Mouse (Mus musculus): ENCODE measurements at regions not wholly inside any gene's neighbourhood (a gene's known extent, or its start where the extent isn't known, plus 50 kb on each side); places are given as distances from the start of the nearest gene placed in this dataset.

DNA sequence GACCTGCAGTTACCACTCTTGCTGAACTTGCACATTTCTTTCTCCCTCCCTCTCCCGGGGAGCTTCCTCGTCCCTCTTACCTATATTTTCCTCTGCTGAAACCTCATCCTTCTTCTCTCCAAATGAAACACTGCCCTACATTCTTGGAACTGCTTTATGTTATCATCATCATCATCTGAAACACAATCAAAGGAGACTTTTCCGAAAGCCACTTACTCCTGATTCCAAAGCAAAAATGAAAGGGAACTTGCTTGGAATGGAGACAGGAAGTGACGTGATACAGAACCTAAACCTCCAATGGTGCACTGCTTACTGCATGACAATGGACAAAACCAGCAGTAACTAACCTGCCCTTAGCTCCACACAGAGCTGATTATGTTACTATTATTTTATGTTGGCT, 287.2 kb upstream of the Btbd3 start:
- no peak for DNase-seq

DNA sequence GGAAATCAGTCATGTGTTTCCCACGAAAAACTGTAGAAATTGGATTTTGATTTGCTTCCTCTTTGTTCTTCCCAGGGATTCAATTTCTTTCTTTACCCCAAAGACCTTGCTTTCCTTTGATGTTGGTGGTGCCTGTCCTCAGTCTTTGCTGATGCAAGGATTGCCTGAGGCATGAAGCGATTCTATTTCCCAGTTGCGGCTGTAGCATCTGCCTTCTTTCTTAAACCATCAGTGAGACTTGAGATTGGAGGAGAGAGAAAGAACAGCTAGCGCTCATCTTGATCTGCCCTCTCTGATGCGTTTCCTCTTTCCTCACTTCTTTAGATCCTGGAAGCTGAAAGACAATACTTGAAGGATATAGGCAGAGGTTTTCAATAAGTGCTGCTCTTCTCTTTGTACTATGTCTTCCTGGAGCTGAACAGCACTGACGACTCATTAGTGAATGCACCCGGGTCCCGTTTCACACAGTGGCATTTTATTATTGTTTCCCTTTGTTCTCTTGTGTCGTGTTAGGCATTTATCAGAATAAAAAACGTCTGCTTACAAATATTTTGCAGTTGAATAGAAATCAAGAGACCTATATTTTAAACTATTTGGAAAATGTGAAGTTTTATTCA, 289.8 kb upstream of the Btbd3 start:
- DNase-seq: no peak

DNA sequence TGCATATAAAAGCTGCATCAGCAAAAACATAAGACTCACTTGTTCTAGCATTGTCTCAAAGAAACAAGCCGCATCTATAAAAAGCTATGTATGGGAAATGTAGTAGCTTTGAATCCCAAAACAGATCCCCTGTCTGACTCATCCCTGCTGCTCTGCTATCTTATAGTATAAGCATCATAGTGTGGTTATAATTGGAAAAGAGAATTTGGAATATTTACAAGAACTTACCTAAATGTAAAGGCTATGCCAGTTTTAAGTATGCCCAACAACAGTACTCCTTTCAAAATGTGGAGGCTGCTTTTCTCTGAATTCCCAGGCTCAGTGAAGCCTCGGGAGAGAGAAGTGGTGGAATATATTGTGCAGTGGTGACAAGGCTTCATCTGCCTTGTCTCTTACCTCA, 301.5 kb upstream of the Btbd3 start:
- DNase-seq: peak; percentile 49

DNA sequence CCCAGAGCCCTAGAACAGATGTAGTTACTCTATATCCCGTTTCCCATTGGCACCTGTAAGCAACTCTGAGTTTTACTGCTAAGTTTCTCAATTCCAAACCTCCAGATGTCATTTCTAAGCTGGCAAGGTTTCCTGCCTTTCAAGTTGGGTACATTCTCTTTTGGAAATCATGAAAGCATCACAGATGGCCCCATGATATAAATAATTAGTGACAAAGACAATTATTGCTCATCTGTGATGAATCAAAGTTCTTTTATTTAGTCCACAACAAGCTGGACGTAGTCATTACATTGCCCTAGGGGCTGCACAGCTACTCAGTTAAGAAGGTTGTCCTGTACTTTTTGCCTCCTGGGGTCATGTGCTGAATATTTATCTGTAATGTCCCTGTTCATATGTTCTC, 303.2 kb upstream of the Btbd3 start:
- no peak for DNase-seq

- DNase-seq: no peak
These were observed 304.4 kb upstream of the Btbd3 start for GRCm38 (mm10) chr2:137951942-137952341.

DNA sequence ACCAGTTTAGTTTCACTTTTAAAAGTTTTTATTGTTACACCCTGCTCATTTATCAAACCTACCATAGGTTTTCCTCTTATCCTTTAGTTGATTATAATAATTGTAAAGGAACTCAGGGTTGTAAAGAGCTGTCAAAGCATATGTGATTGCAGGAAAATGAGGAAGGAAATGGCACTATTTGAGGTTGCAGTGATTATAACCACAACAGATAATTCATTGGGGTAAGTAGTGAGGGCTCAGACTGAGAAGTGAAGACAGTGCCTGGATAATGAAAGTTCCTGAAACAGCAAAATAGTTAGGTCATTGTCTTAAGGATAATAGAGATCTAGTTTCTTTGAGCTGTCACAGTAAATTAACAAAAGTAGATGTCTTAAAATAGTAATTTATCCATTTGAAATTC, 305.4 kb upstream of the Btbd3 start:
- no peak for DNase-seq

- DNase-seq: peak; percentile 80
These were observed 313.6 kb upstream of the Btbd3 start for GRCm38 (mm10) chr2:137942753-137943152.

- DNase-seq: no peak
These were observed 316.8 kb upstream of the Btbd3 start for GRCm38 (mm10) chr2:137939591-137939990.

- no peak for DNase-seq
These were observed 317.4 kb upstream of the Btbd3 start for GRCm38 (mm10) chr2:137938831-137939480.

- DNase-seq: no peak
These were observed 319.8 kb upstream of the Btbd3 start for GRCm38 (mm10) chr2:137936613-137937012.

DNA sequence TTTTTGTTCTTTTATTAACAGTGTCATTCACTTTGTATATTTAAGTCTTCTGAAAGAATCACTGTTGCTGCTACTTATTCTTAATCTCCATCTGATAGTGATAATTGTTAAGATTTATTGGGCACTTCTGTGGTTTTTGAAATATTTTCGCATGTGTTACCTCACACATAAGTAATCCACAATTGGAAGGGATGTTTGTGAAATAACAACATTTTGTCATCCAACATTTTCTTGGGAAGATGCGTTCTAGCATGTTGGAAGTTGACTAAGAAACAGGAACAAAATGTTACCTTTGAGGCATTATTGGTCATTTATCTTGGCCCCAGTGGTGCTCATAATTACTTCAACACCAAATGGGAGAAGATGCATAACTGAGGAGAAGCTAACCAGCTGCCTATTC, 323.4 kb upstream of the Btbd3 start:
- DNase-seq: no peak

GRCm38 (mm10) chr2:137932488-137932887, 323.9 kb upstream of the Btbd3 start:
- no peak for DNase-seq

DNA sequence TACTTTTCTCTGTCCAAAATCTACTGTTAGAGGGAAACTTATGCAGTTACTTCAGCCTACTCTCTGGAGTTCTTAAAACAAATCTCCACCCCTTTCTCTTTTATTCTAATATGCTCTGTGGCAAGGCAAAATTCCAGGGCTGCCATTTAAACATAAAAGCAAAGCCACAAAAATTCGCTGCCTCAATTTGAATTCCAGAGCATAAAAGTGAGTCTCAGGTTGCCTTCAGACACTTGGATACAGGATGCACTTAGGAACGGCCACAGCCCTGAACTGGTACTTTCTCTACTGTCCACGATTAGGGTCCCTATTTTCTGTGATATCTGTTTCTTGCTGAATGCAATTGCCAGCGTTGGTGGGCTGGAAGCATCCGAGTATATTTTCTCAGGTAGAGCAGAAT, 330.9 kb upstream of the Btbd3 start:
- DNase-seq: no peak

- no peak for DNase-seq
These were observed 331.8 kb upstream of the Btbd3 start for GRCm38 (mm10) chr2:137924576-137924975.

GRCm38 (mm10) chr2:137898425-137898824, 357.9 kb upstream of the Btbd3 start:
- no peak for DNase-seq

GRCm38 (mm10) chr2:137880211-137881031, 375.9 kb upstream of the Btbd3 start:
- no peak for DNase-seq

DNA sequence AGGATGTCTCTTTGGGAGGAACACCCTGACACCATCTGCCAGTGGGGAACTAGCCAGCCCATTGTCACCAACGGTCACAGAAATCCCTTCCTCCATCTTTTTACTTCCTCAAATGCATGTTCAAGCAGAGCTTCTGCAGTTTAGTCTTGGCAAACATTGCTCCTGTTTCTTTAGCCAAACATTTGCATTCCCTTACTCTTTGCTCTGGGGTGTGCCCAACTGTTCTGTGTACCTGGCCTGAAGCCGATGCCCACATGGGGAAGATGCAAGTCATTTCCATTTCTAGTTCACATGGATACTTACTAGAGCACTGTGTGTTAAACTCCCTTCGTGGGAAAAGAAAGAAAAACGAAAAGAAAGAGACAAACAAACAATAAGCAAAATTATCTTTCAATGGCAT, 386.7 kb upstream of the Btbd3 start:
- DNase-seq: no peak

DNA sequence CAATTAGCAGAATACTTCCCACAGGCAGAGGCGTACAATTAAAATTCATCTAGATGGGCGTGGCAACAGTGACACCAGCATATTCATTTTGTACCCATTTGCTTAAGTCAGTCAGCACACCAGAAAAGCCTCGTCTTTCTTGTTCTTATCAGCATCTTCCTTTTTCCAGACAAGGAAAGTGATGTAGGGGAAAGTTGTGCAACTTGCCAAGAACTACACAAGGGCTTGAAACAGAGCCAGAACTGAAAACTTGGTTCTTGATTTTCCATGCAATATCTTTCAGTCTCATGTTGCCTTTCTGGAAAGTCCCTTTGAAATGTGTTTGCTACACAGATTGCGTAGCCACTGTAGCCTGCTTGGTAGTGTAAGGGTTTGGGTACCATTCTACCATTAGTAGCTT, 401.9 kb upstream of the Btbd3 start:
- no peak for DNase-seq

DNA sequence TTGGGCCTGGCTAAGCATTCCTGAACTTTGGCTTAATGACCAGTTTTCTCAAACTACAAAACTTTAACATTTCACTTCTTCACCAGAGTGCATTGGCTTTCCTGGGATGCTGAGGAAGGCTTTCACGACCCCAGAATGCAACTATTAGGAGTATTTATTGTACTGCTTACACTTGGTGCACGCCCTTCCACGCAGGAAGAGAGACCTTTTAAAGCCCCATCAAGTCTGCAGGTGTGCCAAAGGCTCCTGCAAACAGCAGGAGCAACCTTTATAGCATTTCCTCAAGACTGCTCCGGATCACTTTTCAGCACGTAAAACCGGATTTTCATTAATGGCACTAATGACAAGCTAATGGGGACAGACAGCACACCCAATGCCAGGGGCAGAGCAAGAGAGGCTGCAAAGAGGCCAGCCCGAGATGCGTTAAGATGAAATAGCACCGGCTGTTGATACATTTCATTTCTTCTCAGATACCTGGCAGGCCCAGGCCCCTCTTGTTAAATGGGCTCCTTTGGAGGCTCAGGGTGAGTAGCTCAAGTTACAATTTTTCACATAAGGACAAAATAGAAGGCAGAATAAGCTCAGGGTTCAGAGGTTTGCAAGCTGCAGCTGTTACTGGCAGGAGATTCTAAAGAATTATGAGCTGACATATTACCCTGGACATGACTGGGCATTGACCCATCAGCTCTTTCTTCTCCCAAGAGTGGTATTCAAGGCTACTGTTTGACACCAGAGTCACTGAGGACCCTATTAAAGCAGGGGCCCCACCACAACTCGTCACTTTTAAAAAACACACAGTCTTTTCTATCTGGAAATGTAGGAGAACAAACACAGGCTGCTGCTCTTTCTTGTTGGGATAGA, 402.7 kb upstream of the Btbd3 start:
- DNase-seq: no peak

DNA sequence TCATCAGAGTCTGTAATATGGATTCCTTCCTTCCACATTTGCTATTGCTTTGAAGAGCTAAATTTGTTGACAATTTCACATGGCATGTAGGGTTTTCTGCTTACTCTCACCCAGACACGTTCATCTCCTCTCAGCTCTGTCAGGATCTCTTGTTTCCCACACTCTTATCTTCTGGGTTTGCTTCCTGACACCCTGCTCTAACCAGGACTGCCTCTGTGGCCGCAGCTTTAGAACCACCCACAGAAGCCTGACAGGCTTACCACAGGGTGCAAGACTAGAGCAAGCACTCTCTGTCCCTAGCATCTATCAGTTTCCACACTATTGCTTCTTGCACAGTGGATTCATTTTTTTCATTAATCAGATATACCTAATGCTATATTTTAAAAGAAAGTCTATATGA, 408.5 kb upstream of the Btbd3 start:
- DNase-seq: no peak

DNA sequence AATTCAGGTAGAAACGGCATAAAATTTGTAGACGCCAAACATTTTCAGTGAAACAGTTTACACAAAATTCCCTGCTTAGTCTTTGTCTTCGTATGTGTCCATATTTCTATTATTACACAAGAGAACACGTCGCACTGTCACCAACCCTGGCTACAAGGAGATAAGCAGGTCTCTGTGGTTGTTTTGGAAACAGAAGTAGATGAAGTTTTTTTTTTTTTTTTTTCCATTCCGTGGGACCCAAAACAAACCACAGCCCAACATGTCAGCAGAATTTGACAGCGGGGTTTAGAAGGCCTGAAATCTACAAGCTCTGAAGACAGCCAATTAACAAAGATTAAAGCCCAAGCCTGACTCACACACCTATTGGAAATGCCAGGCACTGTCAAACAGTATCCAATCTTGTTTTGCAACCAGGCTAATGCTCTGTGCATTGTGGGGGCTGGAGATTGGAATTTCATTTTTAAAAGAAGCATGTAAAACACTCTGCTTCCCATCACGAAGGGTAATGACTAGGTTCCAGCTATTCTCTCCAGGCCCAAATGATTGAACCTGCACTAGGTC, 428.5 kb upstream of the Btbd3 start:
- no peak for DNase-seq

GRCm38 (mm10) chr2:137821344-137821916, 434.9 kb upstream of the Btbd3 start:
- DNase-seq: peak; percentile 68

All from right cerebral cortex, adult 18-20 months (tissue).